Mouse (Mus musculus): ENCODE measurements at regions not wholly inside any gene's neighbourhood (a gene's known extent, or its start where the extent isn't known, plus 50 kb on each side); places are given as distances from the start of the nearest gene placed in this dataset.

DNA sequence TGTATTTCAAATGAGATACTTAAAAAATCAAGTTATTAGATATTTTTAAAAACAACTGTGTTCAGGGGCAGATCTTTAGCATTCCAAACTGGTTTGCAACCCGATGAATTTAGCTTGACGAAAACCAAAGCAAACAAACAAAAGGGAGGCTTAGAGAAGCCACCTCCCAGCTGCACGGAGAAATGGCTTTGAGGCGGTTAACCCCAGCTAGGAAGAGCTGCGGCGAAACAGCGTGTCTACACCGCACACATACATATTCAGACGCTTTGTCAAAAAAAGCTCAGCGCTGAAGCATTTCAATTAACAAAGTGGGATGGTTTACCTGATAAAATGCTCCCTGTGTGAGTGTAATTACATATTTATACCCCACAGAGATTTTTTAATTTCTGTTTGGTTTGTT, 123.0 kb upstream of the Ap5m1 start:
- Histone ChIP-seq H3K9ac (no peak overlapping the region), H3K27me3 (no peaks in the 10 kb centered on the region), H3K36me3 (no peaks in the 10 kb centered on the region), H3K4me1 (no peaks in the 10 kb centered on the region), H3K27ac (no peak overlapping the region), H3K9me3 (no peaks in the 10 kb centered on the region), H3K4me3 (no peak overlapping the region), H3K4me2 (peak overlapping the region; percentile 22)
- 36% methylated on average over 10 of the region's 10 CpGs for WGBS
- no peak for ATAC-seq (ENCODE audit: borderline replicate concordance, extremely low read depth, low FRiP score, low TSS enrichment)

DNA sequence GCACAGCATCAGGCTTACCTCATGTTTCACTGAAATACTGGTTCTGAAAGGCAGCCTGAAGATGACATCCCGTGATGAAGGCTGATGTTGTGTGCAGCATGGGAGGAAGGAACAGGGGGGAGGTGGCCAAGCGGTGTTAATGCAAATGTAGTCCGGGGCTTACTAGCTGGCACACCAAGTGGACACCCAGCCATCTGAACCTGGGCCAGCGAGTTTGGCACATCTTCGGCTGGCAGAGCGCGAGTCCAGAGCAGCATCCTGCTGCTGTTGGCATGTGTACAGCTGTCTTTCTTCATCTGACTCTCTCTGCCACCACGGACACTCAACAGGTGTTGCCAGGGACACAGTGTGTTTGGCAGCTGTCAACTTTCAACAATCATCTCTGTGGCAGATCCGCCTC, 135.0 kb upstream of the Ap5m1 start:
- Histone ChIP-seq H3K9ac (no peak overlapping the region), H3K36me3 (no peaks in the 10 kb centered on the region), H3K4me2 (no peak overlapping the region), H3K4me3 (no peak overlapping the region), H3K4me1 (no peaks in the 10 kb centered on the region), H3K27me3 (no peaks in the 10 kb centered on the region), H3K27ac (no peak overlapping the region), H3K9me3 (no peaks in the 10 kb centered on the region)
- no peak for ATAC-seq (ENCODE audit: borderline replicate concordance, extremely low read depth, low FRiP score, low TSS enrichment)
- 82% methylated on average over 9 of the region's 9 CpGs for WGBS

DNA sequence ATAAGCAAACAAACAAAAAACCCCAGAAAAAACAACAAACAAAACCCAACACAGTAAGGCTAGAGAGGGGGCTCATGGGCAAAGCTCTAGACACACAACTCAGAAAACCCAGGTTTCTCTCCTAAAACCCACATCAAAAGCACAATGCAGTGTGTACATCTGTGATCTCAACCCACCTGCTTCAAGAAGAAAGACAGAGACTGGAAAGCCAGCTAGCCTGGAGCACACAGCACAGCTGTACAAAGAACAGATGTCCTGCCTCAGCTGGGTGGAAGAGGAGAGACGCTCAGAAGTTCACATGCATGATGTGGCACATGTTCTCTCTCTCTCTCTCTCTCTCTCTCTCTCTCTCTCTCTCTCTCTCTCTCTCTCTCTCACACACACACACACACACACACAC, 140.0 kb upstream of the Ap5m1 start:
- no peak overlapping the region for H3K4me2 ChIP-seq
- no peak for ATAC-seq (ENCODE audit: borderline replicate concordance, extremely low read depth, low FRiP score, low TSS enrichment)
- H3K4me1 ChIP-seq, result no peaks in the 10 kb centered on the region
- H3K27me3 ChIP-seq, result no peaks in the 10 kb centered on the region
- 69% methylated on average over 1 of the region's 1 CpGs for WGBS
- H3K4me3 ChIP-seq, result no peak overlapping the region
- no peak overlapping the region for H3K27ac ChIP-seq
- no peak overlapping the region for H3K9ac ChIP-seq
- no peaks in the 10 kb centered on the region for H3K36me3 ChIP-seq
- H3K9me3 ChIP-seq, result no peaks in the 10 kb centered on the region

DNA sequence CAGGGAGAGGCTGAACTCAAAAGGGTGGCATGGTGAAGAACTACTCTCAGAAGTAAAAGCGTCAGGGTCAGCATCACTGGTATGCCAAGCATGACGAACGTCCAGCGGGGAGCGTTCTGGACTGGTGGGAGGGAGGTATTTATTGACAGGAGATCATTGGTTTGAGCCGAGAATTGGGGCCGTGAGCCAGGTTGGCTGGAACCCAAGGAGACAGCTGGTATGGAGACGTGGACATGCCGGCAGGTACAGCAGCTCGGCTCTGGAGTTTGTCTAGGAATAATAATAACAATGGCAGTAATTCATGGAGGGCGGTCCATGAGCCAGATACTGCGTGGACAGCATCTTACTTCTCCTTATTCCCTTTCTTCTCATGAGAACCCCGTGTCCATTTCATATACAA, 156.5 kb upstream of the Ap5m1 start:
- H3K4me1 ChIP-seq, result no peaks in the 10 kb centered on the region
- ATAC-seq (ENCODE audit: borderline replicate concordance, extremely low read depth, low FRiP score, low TSS enrichment), result no peak
- no peak overlapping the region for H3K9ac ChIP-seq
- no peaks in the 10 kb centered on the region for H3K9me3 ChIP-seq
- no peak overlapping the region for H3K27ac ChIP-seq
- H3K27me3 ChIP-seq, result 0 out of 2 replicates have a peak, but pooled peaks cover 3% of the 10 kb centered on the region
- 58% methylated on average over 13 of the region's 13 CpGs for WGBS
- no peak overlapping the region for H3K4me3 ChIP-seq
- no peak overlapping the region for H3K4me2 ChIP-seq
- H3K36me3 ChIP-seq, result no peaks in the 10 kb centered on the region

DNA sequence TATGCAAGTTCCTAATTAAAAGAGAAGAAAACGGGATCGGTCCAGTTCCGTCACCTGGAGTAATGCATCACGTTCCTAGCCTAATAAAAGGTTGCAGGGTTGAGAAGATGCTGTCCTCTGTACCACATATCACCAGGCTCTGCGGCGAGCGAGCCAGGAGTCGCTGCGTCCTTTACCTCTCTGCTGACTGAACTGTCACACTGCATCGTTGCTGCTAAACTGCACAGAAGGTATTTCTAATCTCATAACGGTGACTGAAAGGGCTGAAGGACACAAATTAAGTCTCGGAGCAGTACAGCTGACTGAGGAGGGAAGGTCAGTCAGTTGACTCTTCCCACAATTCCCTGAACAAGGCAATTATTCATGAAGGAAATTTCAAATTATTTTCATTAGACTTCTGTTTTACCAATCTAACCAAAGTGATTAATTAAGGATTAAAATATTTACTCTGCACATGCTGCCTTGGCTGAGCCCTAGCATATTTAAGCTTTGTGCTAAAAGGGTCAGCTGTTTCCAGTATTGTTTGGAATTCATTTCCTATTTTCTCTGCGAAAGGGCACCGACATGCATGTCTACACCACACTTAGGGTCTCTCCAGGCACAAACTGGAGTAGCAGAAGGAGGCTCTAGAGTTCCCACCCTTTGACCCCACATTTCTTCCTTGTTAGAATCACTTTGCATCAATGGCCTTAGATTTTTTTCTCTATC, 157.8 kb upstream of the Ap5m1 start:
- H3K4me1 ChIP-seq, result no peaks in the 10 kb centered on the region
- H3K9ac ChIP-seq, result no peak overlapping the region
- no peaks in the 10 kb centered on the region for H3K9me3 ChIP-seq
- no peak overlapping the region for H3K4me3 ChIP-seq
- H3K36me3 ChIP-seq, result no peaks in the 10 kb centered on the region
- H3K27ac ChIP-seq, result no peak overlapping the region
- 68% methylated on average over 14 of the region's 14 CpGs for WGBS
- H3K27me3 ChIP-seq, result 0 out of 2 replicates have a peak, but pooled peaks cover 3% of the 10 kb centered on the region
- ATAC-seq (ENCODE audit: borderline replicate concordance, extremely low read depth, low FRiP score, low TSS enrichment), result no peak
- no peak overlapping the region for H3K4me2 ChIP-seq

DNA sequence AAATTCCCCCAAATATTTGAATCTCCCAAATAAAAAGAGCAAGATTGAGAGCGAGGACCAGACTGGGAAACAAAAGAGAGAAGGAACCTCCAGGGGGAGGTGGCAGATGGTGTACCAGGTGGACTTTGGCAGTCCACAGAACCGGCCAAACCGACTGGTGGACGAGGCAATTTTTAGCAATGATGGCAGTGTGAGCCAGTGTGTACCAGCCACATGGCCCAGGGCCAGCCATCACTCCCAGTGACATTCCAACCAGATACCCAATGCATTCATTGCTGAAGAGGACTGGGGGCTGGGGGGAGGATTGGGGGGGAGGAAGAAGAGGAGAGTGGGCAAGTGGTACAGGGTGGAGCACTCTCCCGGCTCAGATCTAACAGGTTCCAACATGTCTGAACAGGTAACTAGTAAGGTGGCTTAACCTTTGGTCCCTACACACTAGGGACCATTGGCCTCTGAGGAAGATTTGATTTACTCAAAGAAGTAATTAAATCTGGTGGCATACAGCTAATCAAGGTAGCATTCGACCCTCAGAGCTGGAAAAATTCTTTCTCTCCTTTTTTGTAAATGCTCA, 158.4 kb upstream of the Ap5m1 start:
- H3K27me3 ChIP-seq, result 0 out of 2 replicates have a peak, but pooled peaks cover 3% of the 10 kb centered on the region
- H3K27ac ChIP-seq, result no peak overlapping the region
- no peak for ATAC-seq (ENCODE audit: borderline replicate concordance, extremely low read depth, low FRiP score, low TSS enrichment)
- H3K9ac ChIP-seq, result no peak overlapping the region
- no peak overlapping the region for H3K4me2 ChIP-seq
- 73% methylated on average over 6 of the region's 6 CpGs for WGBS
- H3K4me1 ChIP-seq, result no peaks in the 10 kb centered on the region
- H3K36me3 ChIP-seq, result no peaks in the 10 kb centered on the region
- no peak overlapping the region for H3K4me3 ChIP-seq
- no peaks in the 10 kb centered on the region for H3K9me3 ChIP-seq

DNA sequence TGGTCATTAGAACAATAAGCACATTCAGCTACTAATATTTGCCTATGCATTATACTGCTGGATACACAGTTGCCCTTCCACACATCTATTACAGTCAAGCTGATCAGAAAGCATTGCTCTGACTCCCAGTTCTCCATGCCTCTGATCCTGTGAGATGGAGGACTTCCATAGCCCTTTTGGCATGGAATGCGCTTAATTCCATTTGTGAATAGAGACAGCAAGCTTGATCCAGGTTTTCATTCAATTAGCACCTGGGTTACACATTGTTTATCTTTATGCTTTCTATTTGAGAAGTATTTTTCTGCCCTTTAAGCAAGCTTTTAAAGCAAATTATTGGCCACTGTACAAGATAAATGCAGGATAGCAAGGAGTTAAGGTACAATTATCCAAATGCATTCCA, 158.9 kb upstream of the Ap5m1 start:
- Histone ChIP-seq H3K4me2 (no peak overlapping the region), H3K27ac (no peak overlapping the region), H3K9me3 (no peaks in the 10 kb centered on the region), H3K4me3 (no peak overlapping the region), H3K9ac (no peak overlapping the region), H3K27me3 (0 out of 2 replicates have a peak, but pooled peaks cover 2% of the 10 kb centered on the region), H3K4me1 (no peaks in the 10 kb centered on the region), H3K36me3 (no peaks in the 10 kb centered on the region)
- 94% methylated on average over 1 of the region's 1 CpGs for WGBS
- ATAC-seq (ENCODE audit: borderline replicate concordance, extremely low read depth, low FRiP score, low TSS enrichment), result no peak

DNA sequence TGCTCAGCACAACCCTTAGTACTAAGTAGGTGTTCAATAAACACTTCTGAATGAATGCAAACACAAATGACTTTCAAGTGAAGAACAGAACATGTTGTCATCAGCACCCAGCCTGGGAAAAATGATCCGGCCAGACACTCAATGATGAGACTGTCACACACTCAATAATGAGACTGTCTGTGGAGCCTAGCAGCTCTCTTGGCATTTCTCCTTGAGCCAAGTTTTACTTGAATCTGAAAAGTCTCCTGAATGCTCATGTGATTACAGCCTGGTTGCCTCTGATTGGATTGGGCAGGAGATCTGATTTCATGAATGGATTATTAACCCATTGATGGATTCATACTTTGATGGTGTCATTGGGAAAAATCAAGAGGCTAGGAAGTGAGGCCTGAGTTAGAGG, 161.3 kb upstream of the Ap5m1 start:
- Histone ChIP-seq H3K9ac (no peak overlapping the region), H3K27ac (no peak overlapping the region), H3K36me3 (no peaks in the 10 kb centered on the region), H3K4me3 (no peak overlapping the region), H3K4me2 (no peak overlapping the region), H3K27me3 (no peaks in the 10 kb centered on the region), H3K4me1 (no peaks in the 10 kb centered on the region), H3K9me3 (no peaks in the 10 kb centered on the region)
- WGBS, result 47% methylated on average over 1 of the region's 1 CpGs
- no peak for ATAC-seq (ENCODE audit: borderline replicate concordance, extremely low read depth, low FRiP score, low TSS enrichment)

DNA sequence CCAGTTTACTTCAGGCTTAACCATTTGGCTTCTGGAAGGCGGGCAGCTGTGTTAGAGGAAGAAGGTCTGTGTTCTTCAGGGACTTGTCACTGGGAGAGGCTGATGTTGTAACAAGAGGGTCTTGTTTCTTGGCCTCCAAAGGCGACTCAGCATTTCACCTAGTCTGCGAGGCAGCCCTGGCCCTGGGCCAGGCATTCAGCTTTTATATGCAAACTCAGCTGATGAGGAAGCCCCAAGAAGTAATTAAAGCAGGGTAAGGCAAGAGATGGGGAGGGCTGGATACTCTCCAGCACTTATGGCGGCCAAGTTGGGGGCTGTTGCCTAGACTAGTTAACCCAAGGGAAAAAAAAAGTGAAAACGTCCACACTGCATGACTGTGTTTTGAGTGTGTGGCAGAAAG, 162.4 kb upstream of the Ap5m1 start:
- Histone ChIP-seq H3K4me1 (no peaks in the 10 kb centered on the region), H3K9ac (no peak overlapping the region), H3K4me3 (no peak overlapping the region), H3K27me3 (no peaks in the 10 kb centered on the region), H3K36me3 (no peaks in the 10 kb centered on the region), H3K4me2 (no peak overlapping the region), H3K27ac (no peak overlapping the region), H3K9me3 (no peaks in the 10 kb centered on the region)
- 29% methylated on average over 5 of the region's 5 CpGs for WGBS
- ATAC-seq (ENCODE audit: borderline replicate concordance, extremely low read depth, low FRiP score, low TSS enrichment), result no peak

DNA sequence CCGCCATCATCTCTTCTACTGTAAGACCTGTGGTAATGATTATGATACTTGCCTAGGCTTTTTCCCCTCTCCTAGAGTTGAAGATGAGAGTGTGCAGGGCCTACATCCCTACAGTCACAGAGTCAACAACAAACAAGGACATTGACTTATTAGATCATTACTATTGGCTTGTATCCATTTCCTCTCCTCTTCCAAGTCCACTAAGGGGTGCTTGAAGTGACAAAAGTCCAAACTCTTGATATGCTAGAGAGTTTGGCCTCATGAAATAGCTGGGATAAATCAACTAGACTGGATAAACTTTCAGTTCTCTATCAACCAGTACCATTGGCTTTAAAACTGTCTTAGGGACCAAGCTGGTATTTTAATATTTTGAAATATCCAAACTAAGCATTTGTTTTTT, 165.7 kb upstream of the Ap5m1 start:
- H3K4me3 ChIP-seq, result no peak overlapping the region
- H3K36me3 ChIP-seq, result no peaks in the 10 kb centered on the region

DNA sequence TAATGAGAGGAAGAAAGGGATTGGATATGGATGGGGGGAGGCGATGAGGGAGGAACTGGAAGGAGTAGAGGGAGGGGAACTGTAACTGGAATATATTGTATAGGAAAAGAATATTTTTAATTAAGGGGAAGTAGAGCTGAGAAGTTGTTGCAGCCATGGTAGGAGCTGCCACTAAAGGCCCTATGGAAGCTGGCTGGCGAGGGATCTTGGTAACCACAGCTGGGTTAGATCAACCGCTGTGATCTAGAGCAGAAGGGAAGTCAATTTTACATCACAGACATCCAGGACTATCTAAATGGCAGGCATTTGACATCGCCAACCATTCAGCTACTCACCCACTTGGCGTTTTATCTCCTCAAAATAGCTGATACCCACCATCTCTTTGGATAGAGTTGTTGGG, 168.8 kb upstream of the Ap5m1 start:
- WGBS, result 82% methylated on average over 5 of the region's 5 CpGs
- no peaks in the 10 kb centered on the region for H3K4me1 ChIP-seq
- H3K27ac ChIP-seq, result no peak overlapping the region
- H3K27me3 ChIP-seq, result peaks cover 7% of the 10 kb centered on the region
- no peaks in the 10 kb centered on the region for H3K9me3 ChIP-seq
- H3K36me3 ChIP-seq, result no peaks in the 10 kb centered on the region
- H3K4me2 ChIP-seq, result no peak overlapping the region
- H3K9ac ChIP-seq, result no peak overlapping the region
- no peak for ATAC-seq (ENCODE audit: borderline replicate concordance, extremely low read depth, low FRiP score, low TSS enrichment)
- H3K4me3 ChIP-seq, result no peak overlapping the region

More for the DNA sequence above, 165.7 kb upstream of the Ap5m1 start:
- 88% methylated on average over 1 of the region's 1 CpGs for WGBS
- Histone ChIP-seq H3K9ac (no peak overlapping the region), H3K9me3 (no peaks in the 10 kb centered on the region), H3K4me1 (no peaks in the 10 kb centered on the region), H3K27ac (no peak overlapping the region), H3K27me3 (no peaks in the 10 kb centered on the region), H3K4me2 (no peak overlapping the region)
- ATAC-seq (ENCODE audit: borderline replicate concordance, extremely low read depth, low FRiP score, low TSS enrichment), result no peak

DNA sequence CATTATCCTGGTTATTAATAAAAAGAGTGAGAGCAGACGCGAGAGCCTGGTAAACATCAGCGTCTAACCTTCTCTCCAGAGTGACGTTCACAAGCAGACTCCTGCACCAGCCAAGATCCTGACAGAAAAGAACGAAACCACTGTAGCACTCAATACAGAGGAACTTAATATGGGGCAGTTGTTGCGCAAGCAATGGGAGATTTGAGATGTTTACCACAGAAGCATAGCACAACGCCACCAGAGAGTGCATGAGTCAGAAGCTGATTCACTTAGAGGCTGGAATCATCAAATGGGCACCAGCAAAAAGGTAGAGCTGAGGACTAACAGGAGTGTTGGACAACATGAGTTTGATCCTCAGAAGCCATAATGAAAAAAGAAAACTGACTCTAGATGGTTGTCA, 169.7 kb upstream of the Ap5m1 start:
- H3K4me2 ChIP-seq, result no peak overlapping the region
- H3K9ac ChIP-seq, result no peak overlapping the region
- peaks cover 7% of the 10 kb centered on the region for H3K27me3 ChIP-seq
- no peaks in the 10 kb centered on the region for H3K36me3 ChIP-seq
- no peaks in the 10 kb centered on the region for H3K4me1 ChIP-seq
- 82% methylated on average over 7 of the region's 7 CpGs for WGBS
- no peak overlapping the region for H3K27ac ChIP-seq
- no peak overlapping the region for H3K4me3 ChIP-seq
- no peak for ATAC-seq (ENCODE audit: borderline replicate concordance, extremely low read depth, low FRiP score, low TSS enrichment)
- H3K9me3 ChIP-seq, result no peaks in the 10 kb centered on the region
